Mouse (Mus musculus) intestine, embryonic 14.5 days (tissue): ENCODE measurements around the gene Kmt2e. TPM values are rescaled to one million over a fixed set of nuclear protein-coding genes. Genes with fewer than 3 reads are reported as not detected.
A peak's percentile ranks its signal among the peaks of the same experiment; 100 is the strongest.

Source experiments
- ATAC-seq: fragments of 200-750 bp; cut with Nextera tagmentation; replicated peaks from 2 replicates; pipeline ENCODE4 v1.8.0; 2017; ENCODE audit warnings: low read depth, moderate number of reproducible peaks, moderate TSS enrichment, moderate library complexity; ENCODE audit not compliant: low FRiP score, low TSS enrichment
- DNase-seq: peaks from one replicate; pipeline ENCODE4 v3.0.0-alpha.2; 2018; ENCODE audit warnings: low spot score
- H3K27ac ChIP-seq: fragments of 300-500 bp; sonication (generic); 2 replicates; pipeline ENCODE4 v1.5.1; 2014; ENCODE audit warnings: low read depth, mild to moderate bottlenecking, control low read depth
- H3K27me3 ChIP-seq: fragments of 300-500 bp; sonication (generic); replicated peaks from 2 replicates; pipeline ENCODE4 v1.6.1; 2014; ENCODE audit warnings: low read length, control low read depth; ENCODE audit not compliant: control insufficient read depth, insufficient read depth
- H3K36me3 ChIP-seq: fragments of 300-500 bp; sonication (generic); 2 replicates; pipeline ENCODE4 v1.6.1; 2014; ENCODE audit warnings: low read length, control low read depth; ENCODE audit not compliant: control insufficient read depth, insufficient read depth
- H3K4me1 ChIP-seq: fragments of 300-500 bp; sonication (generic); replicated peaks from 2 replicates; pipeline ENCODE4 v1.6.1; 2014; ENCODE audit warnings: low read length, control low read depth, mixed read lengths; ENCODE audit not compliant: control insufficient read depth, insufficient read depth
- H3K4me2 ChIP-seq: fragments of 300-500 bp; sonication (generic); 2 replicates; pipeline ENCODE4 v1.6.1; 2014; ENCODE audit warnings: low read length
- H3K4me3 ChIP-seq: fragments of 300-500 bp; sonication (generic); 2 replicates; pipeline ENCODE4 v1.5.1; 2014; ENCODE audit warnings: low read depth, low read length, control low read depth, mixed read lengths
- H3K9ac ChIP-seq: fragments of 300-500 bp; sonication (generic); 2 replicates; pipeline ENCODE4 v1.6.1; 2014; ENCODE audit warnings: mild to moderate bottlenecking, low read length
- H3K9me3 ChIP-seq: fragments of 300-500 bp; sonication (generic); 2 replicates; pipeline ENCODE4 v1.6.1; 2016; ENCODE audit warnings: low read length, control low read depth; ENCODE audit not compliant: control insufficient read depth
- WGBS: fragments of 180-500 bp; shearing (Covaris S2); extraction: QIAGEN DNeasy Blood & Tissue Kit; methylation state at CpG from one replicate; pipeline ENCODE4 v1.1.7; 2014; 5-methylcytosine and 5-hydroxymethylcytosine counted together
- polyA plus RNA-seq: library from polyadenylated mRNA; unstranded; fragments of >200 nt; fragmentation: Nextera tagmentation; extraction: Ambion mirVana; gene quantifications from 2 replicates; pipeline ENCODE4 v1.2.1, GENCODE M21; 2014

The Kmt2e gene
- polyA plus RNA-seq, 1 experiment from 2014 or later = 80.7 TPM

- Histone ChIP-seq H3K4me2 (peak overlapping the region; percentile 94), H3K27ac (peak overlapping the region; percentile 100), H3K9ac (peak overlapping the region; percentile 100), H3K9me3 (no peaks in the 10 kb centered on the region), H3K27me3 (no peaks in the 10 kb centered on the region), H3K4me3 (peak overlapping the region; percentile 84), H3K4me1 (peaks cover 26% of the 10 kb centered on the region), H3K36me3 (no peaks in the 10 kb centered on the region)
- WGBS = under 1% methylated on average over 58 of the region's 61 CpGs
- peak; percentile 93 for ATAC-seq
- DNase-seq = peak; percentile 98
Observed at GRCm38 (mm10) chr5:23432708-23433645, 1.3 kb upstream of the Kmt2e start.

- ATAC-seq (peak; percentile 7; the same call in 1 of the 2 replicates), DNase-seq (peak; percentile 81)
- H3K9ac ChIP-seq = peak overlapping the region; percentile 100
- peak overlapping the region; percentile 84 for H3K4me3 ChIP-seq
- H3K27me3 ChIP-seq = no peaks in the 10 kb centered on the region
- no peaks in the 10 kb centered on the region for H3K9me3 ChIP-seq
- under 1% methylated on average over 46 of the region's 46 CpGs for WGBS
- peak overlapping the region; percentile 68 for H3K4me2 ChIP-seq
- peaks cover 10% of the 10 kb centered on the region for H3K4me1 ChIP-seq
- no peaks in the 10 kb centered on the region for H3K36me3 ChIP-seq
- peak overlapping the region; percentile 100 for H3K27ac ChIP-seq
Observed at GRCm38 (mm10) chr5:23434598-23435481, 599 bp downstream of the Kmt2e start.

- H3K9ac ChIP-seq = peak overlapping the region; percentile 100
- peaks cover 2% of the 10 kb centered on the region; the same call in 1 of the 2 replicates for H3K4me1 ChIP-seq
- H3K4me2 ChIP-seq = peak overlapping the region; percentile 68
- no peak for ATAC-seq
- H3K36me3 ChIP-seq = no peaks in the 10 kb centered on the region
- H3K27me3 ChIP-seq = no peaks in the 10 kb centered on the region
- WGBS = under 1% methylated on average over 13 of the region's 13 CpGs
- peak overlapping the region; percentile 100 for H3K27ac ChIP-seq
- H3K4me3 ChIP-seq = peak overlapping the region; percentile 84
- DNase-seq = no peak
- H3K9me3 ChIP-seq = no peaks in the 10 kb centered on the region
Observed at GRCm38 (mm10) chr5:23435482-23436125, 1.4 kb downstream of the Kmt2e start.

- no peaks in the 10 kb centered on the region for H3K36me3 ChIP-seq
- H3K4me1 ChIP-seq = no peaks in the 10 kb centered on the region
- no peak for ATAC-seq
- H3K27me3 ChIP-seq = no peaks in the 10 kb centered on the region
- peak overlapping the region; percentile 68 for H3K4me2 ChIP-seq
- WGBS = 9% methylated on average over 2 of the region's 2 CpGs
- H3K9ac ChIP-seq = peak overlapping the region; percentile 100; the same call in 1 of the 2 replicates
- H3K27ac ChIP-seq = no peak overlapping the region
- H3K4me3 ChIP-seq = peak overlapping the region; percentile 84
- no peak for DNase-seq
- H3K9me3 ChIP-seq = no peaks in the 10 kb centered on the region
Observed at GRCm38 (mm10) chr5:23436735-23437134, 2.5 kb downstream of the Kmt2e start.

- no peaks in the 10 kb centered on the region for H3K36me3 ChIP-seq
- no peak overlapping the region for H3K4me2 ChIP-seq
- H3K9me3 ChIP-seq = no peaks in the 10 kb centered on the region
- H3K4me3 ChIP-seq = no peak overlapping the region
- ATAC-seq (no peak), DNase-seq (no peak)
- no peak overlapping the region for H3K9ac ChIP-seq
- H3K4me1 ChIP-seq = no peaks in the 10 kb centered on the region
- 84% methylated on average over 3 of the region's 3 CpGs for WGBS
- no peak overlapping the region for H3K27ac ChIP-seq
- H3K27me3 ChIP-seq = no peaks in the 10 kb centered on the region
Observed at GRCm38 (mm10) chr5:23439857-23440256, 5.6 kb downstream of the Kmt2e start.

- H3K4me2 ChIP-seq = no peak overlapping the region
- H3K9ac ChIP-seq = no peak overlapping the region
- H3K36me3 ChIP-seq = no peaks in the 10 kb centered on the region
- no peak overlapping the region for H3K27ac ChIP-seq
- no peaks in the 10 kb centered on the region for H3K9me3 ChIP-seq
- ATAC-seq (no peak), DNase-seq (no peak)
- no peak overlapping the region for H3K4me3 ChIP-seq
- H3K4me1 ChIP-seq = no peaks in the 10 kb centered on the region
- H3K27me3 ChIP-seq = no peaks in the 10 kb centered on the region
Observed at GRCm38 (mm10) chr5:23440572-23440971, 6.3 kb downstream of the Kmt2e start.

GRCm38 (mm10) chr5:23441916-23442315 lies 7.7 kb downstream of the Kmt2e start:
- no peak for DNase-seq

GRCm38 (mm10) chr5:23444411-23444810 lies 10.2 kb downstream of the Kmt2e start:
- ATAC-seq = no peak
- WGBS = 70% methylated on average over 4 of the region's 4 CpGs
- H3K4me3 ChIP-seq = no peak overlapping the region

More at GRCm38 (mm10) chr5:23441916-23442315, 7.7 kb downstream of the Kmt2e start:
- WGBS = 84% methylated on average over 1 of the region's 1 CpGs
- no peaks in the 10 kb centered on the region for H3K36me3 ChIP-seq
- H3K4me3 ChIP-seq = no peak overlapping the region
- H3K4me1 ChIP-seq = no peaks in the 10 kb centered on the region
- no peaks in the 10 kb centered on the region for H3K27me3 ChIP-seq
- no peak for ATAC-seq
- no peaks in the 10 kb centered on the region for H3K9me3 ChIP-seq
- no peak overlapping the region for H3K9ac ChIP-seq
- H3K27ac ChIP-seq = no peak overlapping the region
- no peak overlapping the region for H3K4me2 ChIP-seq

More at GRCm38 (mm10) chr5:23444411-23444810, 10.2 kb downstream of the Kmt2e start:
- H3K4me2 ChIP-seq = no peak overlapping the region
- no peak overlapping the region for H3K9ac ChIP-seq
- H3K27ac ChIP-seq = no peak overlapping the region
- H3K27me3 ChIP-seq = no peaks in the 10 kb centered on the region
- H3K9me3 ChIP-seq = no peaks in the 10 kb centered on the region
- DNase-seq = no peak
- no peaks in the 10 kb centered on the region for H3K36me3 ChIP-seq
- no peaks in the 10 kb centered on the region for H3K4me1 ChIP-seq
